Comparison of ENCODE assay signal across 8 mouse cellular contexts in the genomic region with DNA sequence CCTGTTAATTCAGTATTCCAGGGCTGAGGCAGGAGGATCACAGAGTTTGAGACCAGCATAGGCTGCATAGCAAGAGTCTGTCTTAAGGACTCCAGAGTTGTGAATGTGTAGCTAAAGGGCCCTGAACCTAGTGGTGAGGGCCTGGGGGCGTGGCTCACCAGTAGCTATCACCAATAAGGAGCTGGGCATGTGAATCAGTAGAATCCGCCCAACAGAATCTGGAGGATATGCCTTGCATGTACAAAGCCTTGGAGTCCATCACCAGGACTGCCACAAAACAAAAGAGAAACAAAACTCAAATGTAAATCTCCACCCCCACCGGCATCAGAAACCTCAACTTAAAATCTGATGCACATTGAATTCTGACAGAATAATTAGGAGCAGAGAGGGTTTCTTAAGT. TPM values are rescaled to one million over a fixed set of nuclear protein-coding genes. Genes with fewer than 3 reads are reported as not detected.
DNase-seq lines count a peak whose midpoint lies in the region; ATAC-seq lines count a peak whose summit lies in the region.

No protein-coding gene starts in this region.

- peak overlapping the region; percentile 70; the same call in 1 of the 2 replicates for H3K4me2 ChIP-seq in forebrain, embryonic 11.5 days (ENCODE audit: low read depth, low read length, severe bottlenecking)
- peak overlapping the region; percentile 83 for H3K4me2 ChIP-seq in liver, embryonic 13.5 days

- peaks cover 18% of the 10 kb centered on the region; the same call in 1 of the 2 replicates for H3K4me1 ChIP-seq in forebrain, embryonic 11.5 days (replicated peaks; ENCODE audit: control insufficient read depth, insufficient read depth, low read length)
- peaks cover 65% of the 10 kb centered on the region for H3K4me1 ChIP-seq in liver, embryonic 13.5 days (replicated peaks)

- no peaks in the 10 kb centered on the region for H3K27me3 ChIP-seq in forebrain, embryonic 11.5 days (ENCODE audit: control insufficient read depth, insufficient read depth, low read length)
- no peaks in the 10 kb centered on the region for H3K27me3 ChIP-seq in liver, embryonic 13.5 days

- H3K27ac ChIP-seq in forebrain, embryonic 11.5 days (ENCODE audit: low read depth, low read length) = peak overlapping the region; percentile 89
- H3K27ac ChIP-seq in liver, embryonic 13.5 days = peak overlapping the region; percentile 59; the same call in 1 of the 2 replicates

- H3K4me3 ChIP-seq in forebrain, embryonic 11.5 days (ENCODE audit: low read depth, low read length) = peak overlapping the region; percentile 89
- no peak overlapping the region for H3K4me3 ChIP-seq in liver, embryonic 13.5 days (replicated peaks)

- H3K9me3 ChIP-seq in forebrain, embryonic 11.5 days (ENCODE audit: control insufficient read depth, low read length) = no peaks in the 10 kb centered on the region
- H3K9me3 ChIP-seq in liver, embryonic 13.5 days (replicated peaks) = no peaks in the 10 kb centered on the region

- 81% methylated on average over 3 of the region's 3 CpGs for WGBS in forebrain, embryonic 11.5 days
- WGBS in liver, embryonic 13.5 days (ENCODE audit: insufficient replicate concordance) = 55% methylated on average over 3 of the region's 3 CpGs

- H3K36me3 ChIP-seq in forebrain, embryonic 11.5 days (ENCODE audit: control insufficient read depth, insufficient read depth, low read length) = peaks cover 6% of the 10 kb centered on the region; the same call in 1 of the 2 replicates
- H3K36me3 ChIP-seq in liver, embryonic 13.5 days = peaks cover 6% of the 10 kb centered on the region; the same call in 1 of the 2 replicates

- H3K9ac ChIP-seq in forebrain, embryonic 11.5 days (ENCODE audit: low read length) = peak overlapping the region; percentile 94
- H3K9ac ChIP-seq in liver, embryonic 13.5 days = peak overlapping the region; percentile 81; the same call in 1 of the 2 replicates

- DNase-seq in cerebellum, adult 9-10 months = peak; percentile 31
- no peak for DNase-seq in cerebellum, postnatal 4 days (ENCODE audit: low spot score in 2 of 2)
- peak; percentile 85 for DNase-seq in CD4-positive helper T cell, adult 2 months (ENCODE audit: low read depth, low spot score)
- DNase-seq in forebrain, embryonic 11.5 days (ENCODE audit: low spot score) = no peak
- no peak for DNase-seq in liver, embryonic 13.5 days
- DNase-seq in urinary bladder, postnatal 10 days (ENCODE audit: low spot score) = no peak
- DNase-seq in retina, embryonic 14.5 days (ENCODE audit: low spot score) = no peak

- ATAC-seq in forebrain, embryonic 11.5 days (replicated peaks; ENCODE audit: low FRiP score) = no peak
- ATAC-seq in liver, embryonic 13.5 days (ENCODE audit: low read depth) = no peak
- ATAC-seq in erythroid progenitor cell, adult 5-6 weeks (replicated peaks; ENCODE audit: low FRiP score, poor library complexity, severe bottlenecking) = no peak

RNA-seq across cellular contexts. Expression of gene Gramd1a, which starts 7.6 kb away (rescaled TPM):
- 133 and 135 TPM in 2 replicates for polyA plus RNA-seq in forebrain, embryonic 11.5 days (2014; fragmentation: Nextera tagmentation; extraction: Ambion mirVana)
- polyA plus RNA-seq in liver, embryonic 13.5 days (2015; fragmentation: Nextera tagmentation; extraction: Ambion mirVana) = 9.3 and 10.7 TPM in 2 replicates
- total RNA-seq in erythroid progenitor cell, adult 5-6 weeks (2015; ENCODE audit: low replicate concordance) = 19.1 and 38.6 TPM in 2 replicates
- 6.7 and 29.1 TPM in 2 replicates for total RNA-seq in erythroid progenitor cell, adult 5-6 weeks (2017; ENCODE audit: low replicate concordance)

RNA-seq across cellular contexts. Expression of gene Scn1b, which starts 21.3 kb away (rescaled TPM):
- polyA plus RNA-seq in forebrain, embryonic 11.5 days (2014; fragmentation: Nextera tagmentation; extraction: Ambion mirVana) = 0.84 and 1.2 TPM in 2 replicates
- 0.42 and 0.60 TPM in 2 replicates for polyA plus RNA-seq in liver, embryonic 13.5 days (2015; fragmentation: Nextera tagmentation; extraction: Ambion mirVana)
- total RNA-seq in erythroid progenitor cell, adult 5-6 weeks (2015; ENCODE audit: low replicate concordance) = not detected in 2 replicates
- 1.3 TPM in 1 of 2 replicates, not detected in the other for total RNA-seq in erythroid progenitor cell, adult 5-6 weeks (2017; ENCODE audit: low replicate concordance)

RNA-seq across cellular contexts. Expression of gene Hpn, which starts 33.0 kb away (rescaled TPM):
- polyA plus RNA-seq in forebrain, embryonic 11.5 days (2014; fragmentation: Nextera tagmentation; extraction: Ambion mirVana) = 0.29 and 0.39 TPM in 2 replicates
- 45.7 and 45.8 TPM in 2 replicates for polyA plus RNA-seq in liver, embryonic 13.5 days (2015; fragmentation: Nextera tagmentation; extraction: Ambion mirVana)
- 5.9 TPM in 1 of 2 replicates, not detected in the other for total RNA-seq in erythroid progenitor cell, adult 5-6 weeks (2015; ENCODE audit: low replicate concordance)
- total RNA-seq in erythroid progenitor cell, adult 5-6 weeks (2017; ENCODE audit: low replicate concordance) = not detected in 2 replicates

Comparison
In these comparisons a context has a peak if more than half of its experiments do, and no peak if none do; other contexts are left out.
1. DNase-seq: peak in cerebellum, adult 9-10 months (single experiment) and CD4-positive helper T cell, adult 2 months (single experiment); none in cerebellum, postnatal 4 days (0 of 2), forebrain, embryonic 11.5 days (single experiment), liver, embryonic 13.5 days (single experiment), urinary bladder, postnatal 10 days (single experiment) and retina, embryonic 14.5 days (single experiment).
2. RNA of gene Gramd1a, which starts 7.6 kb away (polyA plus RNA-seq): 133 to 135 TPM in forebrain, embryonic 11.5 days; 9.3 to 10.7 TPM in liver, embryonic 13.5 days; every median in the first group is over 10 times any median in the second.
3. RNA of gene Hpn, which starts 33.0 kb away (polyA plus RNA-seq): 45.7 to 45.8 TPM in liver, embryonic 13.5 days; 0.29 to 0.39 TPM in forebrain, embryonic 11.5 days; every median in the first group is over 10 times any median in the second.